Mouse (Mus musculus) heart, embryonic 14.5 days (tissue): ENCODE data around the gene Arhgap11a. TPM values are rescaled to one million over a fixed set of nuclear protein-coding genes. Genes with fewer than 3 reads are reported as not detected.

ENCODE experiments used
- ATAC-seq: fragments of 200-750 bp; cut with Nextera tagmentation; 2 replicates; pipeline ENCODE4 v1.8.0; 2017; ENCODE audit warnings: low read depth, moderate TSS enrichment; ENCODE audit not compliant: insufficient number of reproducible peaks, insufficient read depth, low FRiP score
- H3K27ac ChIP-seq, 2 experiments: fragments of 200-500 bp in 1 of 2; fragments of 300-500 bp in 1 of 2; sonication (generic) in 1 of 2; replicated peaks in 1 of 2; 2 replicates each; pipeline ENCODE4 v1.5.1; 2012 to 2014; ENCODE audit warnings: low read depth in 2 of 2, low read length in 2 of 2, control low read depth in 1 of 2, mild to moderate bottlenecking in 1 of 2, mixed read lengths in 1 of 2; ENCODE audit not compliant: control insufficient read depth in 1 of 2, insufficient read depth in 1 of 2
- H3K27me3 ChIP-seq: fragments of 300-500 bp; sonication (generic); 2 replicates; pipeline ENCODE4 v1.6.1; 2014; ENCODE audit warnings: mild to moderate bottlenecking, low read length, control low read depth; ENCODE audit not compliant: control insufficient read depth, insufficient read depth
- H3K36me3 ChIP-seq: fragments of 300-500 bp; sonication (generic); 2 replicates; pipeline ENCODE4 v1.6.1; 2014; ENCODE audit warnings: mild to moderate bottlenecking, control low read depth, low read length, mixed read lengths; ENCODE audit not compliant: control insufficient read depth, insufficient read depth
- H3K4me1 ChIP-seq, 2 experiments: fragments of 200-500 bp in 1 of 2; fragments of 300-500 bp in 1 of 2; sonication (generic) in 1 of 2; 2 replicates each; pipeline ENCODE4 v1.6.1; 2012 to 2014; ENCODE audit warnings: low read length in 2 of 2, control low read depth in 1 of 2, mixed read lengths in 1 of 2; ENCODE audit not compliant: control insufficient read depth in 2 of 2, insufficient read depth in 2 of 2
- H3K4me2 ChIP-seq: fragments of 300-500 bp; sonication (generic); 2 replicates; pipeline ENCODE4 v1.6.1; 2014; ENCODE audit warnings: mild to moderate bottlenecking, low read length
- H3K4me3 ChIP-seq, 2 experiments: fragments of 200-500 bp in 1 of 2; fragments of 300-500 bp in 1 of 2; sonication (generic) in 1 of 2; 2 replicates each; pipeline ENCODE4 v1.5.1; 2012 to 2014; ENCODE audit warnings: low read length in 2 of 2, mild to moderate bottlenecking in 2 of 2, control low read depth in 1 of 2, low read depth in 1 of 2, moderate library complexity in 1 of 2; ENCODE audit not compliant: control insufficient read depth in 1 of 2, insufficient read depth in 1 of 2
- H3K9ac ChIP-seq: fragments of 300-500 bp; sonication (generic); 2 replicates; pipeline ENCODE4 v1.6.1; 2014; ENCODE audit warnings: mild to moderate bottlenecking, low read length
- H3K9me3 ChIP-seq: fragments of 300-500 bp; sonication (generic); 2 replicates; pipeline ENCODE4 v1.6.1; 2016; ENCODE audit warnings: low read length, control low read depth; ENCODE audit not compliant: control insufficient read depth
- WGBS: fragments of 180-500 bp; shearing (Covaris S2); extraction: QIAGEN DNeasy Blood & Tissue Kit; methylation state at CpG from one replicate; pipeline ENCODE4 v1.1.7; 2014; 5-methylcytosine and 5-hydroxymethylcytosine counted together
- polyA plus RNA-seq: library from polyadenylated mRNA; unstranded; fragments of >200 nt; fragmentation: Nextera tagmentation; extraction: Ambion mirVana; gene quantifications from 2 replicates; pipeline ENCODE4 v1.2.1, GENCODE M21; 2014

The Arhgap11a gene
- polyA plus RNA-seq, 1 experiment from 2014 or later, result 4.9 TPM

DNA sequence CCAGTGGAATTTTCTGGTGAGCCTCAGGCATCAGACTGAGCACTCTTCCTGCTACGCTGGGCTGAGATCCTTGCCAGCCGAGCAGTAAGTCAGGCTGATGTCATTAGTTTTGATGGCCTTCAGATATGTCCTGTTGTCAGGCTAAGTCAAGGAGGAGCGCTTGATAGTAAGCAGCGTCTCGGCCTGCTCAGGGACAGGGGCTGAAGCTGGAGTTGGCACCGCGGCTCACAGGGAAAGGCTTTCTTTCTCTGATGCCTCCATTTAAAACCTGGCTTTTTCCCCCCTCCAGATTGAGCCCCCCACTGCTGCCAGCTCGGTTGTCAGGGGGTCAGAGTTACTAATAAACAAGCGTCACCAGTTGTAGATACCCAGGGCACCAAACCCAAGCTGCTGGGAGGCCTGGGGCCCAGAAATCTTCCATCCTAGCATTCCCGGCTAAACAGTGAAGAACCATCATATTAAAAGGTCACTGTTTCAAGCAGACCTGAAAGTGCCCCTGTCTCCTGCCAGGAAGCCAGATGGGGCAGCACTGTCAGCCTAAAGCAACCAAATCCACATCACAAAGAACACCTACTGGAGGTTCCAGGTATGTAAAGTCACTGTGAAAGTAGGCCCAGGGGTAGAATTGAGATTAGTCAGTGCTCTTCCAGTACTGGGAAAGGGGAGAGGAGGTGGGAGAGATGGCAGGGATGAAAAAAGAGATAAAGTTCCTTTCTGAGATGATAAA lies 41.4 kb downstream of the Arhgap11a start:
- no peaks in the 10 kb centered on the region for H3K9me3 ChIP-seq
- H3K4me3 ChIP-seq, result no peak overlapping the region
- WGBS, result 47% methylated on average over 10 of the region's 10 CpGs
- H3K4me1 ChIP-seq, result no peaks in the 10 kb centered on the region
- no peak overlapping the region for H3K4me2 ChIP-seq
- no peaks in the 10 kb centered on the region for H3K36me3 ChIP-seq
- H3K9ac ChIP-seq, result no peak overlapping the region
- no peak overlapping the region for H3K27ac ChIP-seq
- ATAC-seq, result no peak
- no peaks in the 10 kb centered on the region for H3K27me3 ChIP-seq

DNA sequence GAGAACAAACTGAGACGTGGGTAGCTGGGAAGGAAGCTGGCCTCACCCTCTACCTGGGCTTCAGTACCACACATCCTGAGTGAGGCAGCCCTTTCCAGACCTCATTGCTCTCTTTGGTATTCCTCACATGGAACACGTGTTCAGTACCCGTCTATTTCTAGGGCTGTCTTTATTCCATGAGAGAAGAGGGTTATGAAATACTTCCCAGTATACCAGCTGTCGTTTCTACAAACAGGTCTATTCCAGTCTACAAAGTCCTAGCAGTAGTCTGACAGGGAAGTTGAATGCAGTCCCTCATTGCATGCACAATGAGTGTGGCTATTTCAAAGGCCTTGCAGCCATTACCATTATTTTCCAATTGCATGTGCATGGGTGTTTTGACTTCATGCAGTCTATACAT lies 42.7 kb downstream of the Arhgap11a start:
- Histone ChIP-seq H3K36me3 (no peaks in the 10 kb centered on the region), H3K9ac (no peak overlapping the region), H3K4me1 (no peaks in the 10 kb centered on the region), H3K4me3 (no peak overlapping the region), H3K4me2 (no peak overlapping the region), H3K27ac (no peak overlapping the region), H3K9me3 (no peaks in the 10 kb centered on the region), H3K27me3 (no peaks in the 10 kb centered on the region)
- 79% methylated on average over 4 of the region's 4 CpGs for WGBS
- no peak for ATAC-seq

- no peak for ATAC-seq
- no peak overlapping the region for H3K27ac ChIP-seq
- no peaks in the 10 kb centered on the region for H3K36me3 ChIP-seq
- H3K27me3 ChIP-seq, result no peaks in the 10 kb centered on the region
- no peak overlapping the region for H3K4me3 ChIP-seq
- WGBS, result 19% methylated on average over 1 of the region's 1 CpGs
- H3K4me1 ChIP-seq, result no peaks in the 10 kb centered on the region
- no peaks in the 10 kb centered on the region for H3K9me3 ChIP-seq
- no peak overlapping the region for H3K4me2 ChIP-seq
- H3K9ac ChIP-seq, result no peak overlapping the region
Measured at GRCm38 (mm10) chr2:113803753-113804152, 44.7 kb downstream of the Arhgap11a start.

DNA sequence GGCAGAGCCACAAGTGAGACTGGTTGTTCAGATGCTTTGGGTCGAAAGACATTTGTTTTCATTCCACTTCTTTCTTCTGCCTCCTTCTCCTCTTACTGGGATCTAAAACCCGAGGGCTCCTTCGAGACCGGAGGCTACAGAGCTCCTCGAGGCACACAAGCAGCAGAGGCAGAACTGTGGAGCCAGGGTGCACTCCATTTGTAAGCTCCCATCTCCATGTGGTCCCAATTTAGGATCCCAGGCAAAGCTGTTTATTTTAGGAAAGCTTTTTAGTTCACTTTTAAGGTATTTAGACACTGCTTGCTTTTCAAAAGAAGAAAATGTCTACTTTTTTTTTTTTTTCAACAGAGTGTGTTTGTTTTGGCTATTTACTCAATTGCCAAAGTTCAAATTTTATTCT lies 47.6 kb downstream of the Arhgap11a start:
- Histone ChIP-seq H3K27me3 (no peaks in the 10 kb centered on the region), H3K36me3 (no peaks in the 10 kb centered on the region), H3K27ac (no peak overlapping the region), H3K9me3 (no peaks in the 10 kb centered on the region), H3K4me1 (no peaks in the 10 kb centered on the region), H3K4me2 (no peak overlapping the region), H3K9ac (no peak overlapping the region), H3K4me3 (no peak overlapping the region)
- 60% methylated on average over 5 of the region's 5 CpGs for WGBS
- ATAC-seq, result no peak

DNA sequence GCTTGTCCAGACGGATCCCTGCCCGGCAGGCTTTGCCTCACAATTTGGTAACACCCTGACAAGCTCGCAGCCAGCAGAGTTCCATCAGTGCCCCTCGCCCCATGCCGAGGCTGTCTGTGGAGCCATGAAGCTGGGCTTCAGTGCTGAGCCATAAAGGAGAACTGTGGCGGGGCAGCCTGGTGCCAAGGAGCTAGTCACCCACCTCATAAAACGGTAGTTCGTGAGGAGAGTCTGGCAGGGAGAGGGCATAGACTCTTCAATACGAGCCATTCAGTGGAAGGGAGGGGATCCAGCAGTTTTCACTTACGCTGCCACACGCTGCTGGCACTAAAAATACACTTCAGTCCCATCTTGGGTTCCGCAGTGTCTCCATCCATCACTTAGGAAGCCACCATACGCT lies 49.9 kb downstream of the Arhgap11a start:
- H3K4me2 ChIP-seq, result no peak overlapping the region
- no peaks in the 10 kb centered on the region for H3K4me1 ChIP-seq
- no peak for ATAC-seq
- no peak overlapping the region for H3K9ac ChIP-seq
- no peaks in the 10 kb centered on the region for H3K9me3 ChIP-seq
- H3K27me3 ChIP-seq, result no peaks in the 10 kb centered on the region
- no peak overlapping the region for H3K4me3 ChIP-seq
- 59% methylated on average over 13 of the region's 13 CpGs for WGBS
- no peak overlapping the region for H3K27ac ChIP-seq
- no peaks in the 10 kb centered on the region for H3K36me3 ChIP-seq

DNA sequence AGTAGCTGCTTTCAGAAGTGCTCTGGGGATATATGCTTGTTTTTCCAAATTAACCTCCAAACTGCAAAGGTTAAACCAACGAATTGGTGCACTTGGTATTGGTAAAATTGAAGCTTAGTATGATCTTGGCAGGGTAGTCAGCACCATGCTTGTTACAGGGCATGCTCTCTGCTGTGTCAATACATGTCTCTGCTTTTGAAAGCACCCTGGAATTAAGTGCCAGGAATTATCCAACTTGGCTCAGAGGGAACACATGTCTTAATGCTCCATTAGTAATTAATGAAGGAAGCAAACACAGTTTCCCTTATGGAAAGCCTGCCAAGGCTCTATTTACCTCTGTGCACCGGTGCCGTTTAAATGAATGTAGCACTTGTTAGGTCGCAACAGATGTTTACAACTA lies 53.3 kb downstream of the Arhgap11a start:
- Histone ChIP-seq H3K9me3 (no peaks in the 10 kb centered on the region), H3K36me3 (no peaks in the 10 kb centered on the region), H3K27ac (no peak overlapping the region), H3K9ac (no peak overlapping the region), H3K4me2 (no peak overlapping the region), H3K27me3 (no peaks in the 10 kb centered on the region), H3K4me1 (no peaks in the 10 kb centered on the region), H3K4me3 (no peak overlapping the region)
- WGBS, result 69% methylated on average over 4 of the region's 4 CpGs
- ATAC-seq, result no peak

GRCm38 (mm10) chr2:113793521-113793920 lies 54.9 kb downstream of the Arhgap11a start:
- Histone ChIP-seq H3K27ac (no peak overlapping the region), H3K9me3 (no peaks in the 10 kb centered on the region), H3K27me3 (no peaks in the 10 kb centered on the region), H3K4me3 (no peak overlapping the region), H3K4me2 (no peak overlapping the region), H3K36me3 (no peaks in the 10 kb centered on the region), H3K9ac (no peak overlapping the region), H3K4me1 (no peaks in the 10 kb centered on the region)
- no peak for ATAC-seq
- 79% methylated on average over 3 of the region's 3 CpGs for whole genome bisulfite sequencing

- Histone ChIP-seq H3K4me3 (no peak overlapping the region), H3K4me2 (no peak overlapping the region), H3K4me1 (no peaks in the 10 kb centered on the region), H3K9me3 (no peaks in the 10 kb centered on the region), H3K9ac (no peak overlapping the region), H3K36me3 (no peaks in the 10 kb centered on the region), H3K27ac (no peak overlapping the region), H3K27me3 (no peaks in the 10 kb centered on the region)
- WGBS, result 72% methylated on average over 4 of the region's 4 CpGs
- no peak for ATAC-seq
Measured at GRCm38 (mm10) chr2:113788821-113789387, 59.6 kb downstream of the Arhgap11a start.
